Mouse (Mus musculus): ENCODE measurements around the gene Slbp.

The Slbp gene

DNA sequence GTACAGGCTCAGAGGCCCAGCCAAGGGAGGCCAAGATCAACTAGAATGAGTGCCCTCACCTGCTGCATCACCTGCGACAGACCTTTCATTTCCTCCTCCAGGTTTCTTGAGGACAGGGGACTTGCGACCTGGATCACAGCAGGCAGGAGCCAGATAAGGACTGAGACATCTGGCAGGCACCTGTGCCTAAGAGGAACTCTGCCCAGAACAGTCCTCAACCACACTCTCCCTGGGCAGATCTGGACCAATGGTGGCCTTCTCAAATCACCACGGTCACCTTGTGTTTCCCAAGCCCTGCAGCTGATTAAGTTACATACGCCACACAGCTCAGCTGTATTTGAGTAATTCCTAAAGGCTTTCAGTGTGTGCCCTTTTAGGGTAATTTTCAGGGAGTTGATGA is 21.8 kb downstream of the Slbp start:
- DNase-seq (ENCODE audit: low spot score in 2 of 2): no peak

DNA sequence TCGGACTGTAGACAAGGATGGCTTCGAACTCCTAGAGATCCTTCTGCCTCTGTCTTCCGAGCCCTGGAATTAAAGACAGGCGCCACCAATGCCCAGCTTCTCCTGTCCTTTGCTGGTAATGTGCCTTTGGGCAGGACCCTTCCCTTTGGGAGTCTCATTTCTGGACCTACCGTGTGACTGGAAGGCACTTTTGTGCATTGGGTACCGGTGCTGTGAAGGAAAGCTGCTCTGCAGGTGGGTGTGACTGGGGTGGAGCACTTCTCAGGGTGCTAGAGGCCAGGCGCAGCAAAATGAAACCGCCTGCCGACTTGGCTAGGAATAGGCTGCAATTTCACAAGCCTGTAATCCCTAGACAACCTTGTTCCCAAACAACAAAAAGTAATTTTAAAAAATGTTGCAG is 22.3 kb downstream of the Slbp start:
- peak; percentile 45 to 53 for DNase-seq (ENCODE audit: low spot score in 2 of 2)

DNA sequence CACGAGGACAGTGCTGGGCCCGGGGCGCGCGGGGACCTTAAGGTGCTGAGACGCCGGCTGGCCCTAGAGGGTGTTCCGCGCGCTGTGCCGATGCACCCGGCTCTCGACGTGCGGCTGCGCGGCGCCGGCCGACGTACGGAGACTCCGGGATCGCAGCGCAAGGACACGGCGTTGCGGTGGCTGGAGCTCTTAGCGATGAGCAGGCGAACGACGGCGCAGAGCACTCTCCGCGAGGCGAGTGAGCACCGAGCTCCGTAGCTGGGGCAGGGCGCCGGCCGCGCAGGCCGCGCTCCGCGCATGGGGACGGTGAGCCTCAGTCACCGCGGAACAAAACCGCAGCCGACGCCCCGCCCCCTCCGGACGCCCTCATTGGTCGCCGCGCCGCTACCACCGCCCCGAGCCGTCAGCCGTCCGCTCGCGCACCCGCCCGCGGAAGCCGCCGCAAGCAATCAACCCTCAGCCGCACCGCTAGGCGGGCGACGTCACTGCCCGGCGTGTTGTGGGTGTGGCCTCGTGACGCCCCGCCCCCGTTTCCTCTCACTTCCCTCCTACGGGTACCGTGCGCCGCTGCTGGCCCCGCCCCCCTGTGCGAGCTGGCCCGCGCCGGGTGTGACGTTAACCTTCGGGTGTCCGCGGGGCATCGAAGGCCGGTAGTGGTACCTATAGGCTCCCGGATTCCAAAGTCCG is 22.9 kb downstream of the Slbp start, which contains the start of the genes Fam53a and Gm9903:
Gene Fam53a (minus strand): TSS at position 335 of the 687 bp plus-strand sequence.
Gene Gm9903 (plus strand): TSS at position 625 of the 687 bp plus-strand sequence.
- DNase-seq (ENCODE audit: low spot score in 2 of 2): peak; percentile 100

DNA sequence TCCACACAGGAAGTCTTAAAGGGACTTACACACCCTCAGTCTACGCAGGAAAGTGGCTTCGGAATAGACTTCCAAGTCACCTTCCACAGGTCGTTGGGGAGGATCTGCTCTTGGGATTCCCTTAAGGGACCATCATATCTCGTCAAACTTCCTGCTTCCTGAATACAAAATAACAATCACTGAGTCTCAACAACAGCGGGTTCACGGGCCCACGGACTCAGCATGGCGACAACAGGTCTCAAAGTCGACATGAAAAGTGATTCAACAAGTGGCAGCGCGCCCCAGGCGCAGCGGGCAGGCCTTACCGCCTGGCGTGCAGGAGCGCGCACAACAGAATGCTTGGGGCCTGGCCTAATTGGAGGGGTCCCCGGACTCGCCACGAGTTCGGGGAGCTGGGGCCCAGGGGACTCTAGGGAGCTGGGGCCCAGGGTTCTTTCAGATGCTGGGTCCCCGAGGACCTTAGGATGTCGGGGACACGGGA is 23.5 kb downstream of the Slbp start:
- DNase-seq (ENCODE audit: low spot score in 2 of 2): peak in 1 of 2 experiments; percentile 57

DNA sequence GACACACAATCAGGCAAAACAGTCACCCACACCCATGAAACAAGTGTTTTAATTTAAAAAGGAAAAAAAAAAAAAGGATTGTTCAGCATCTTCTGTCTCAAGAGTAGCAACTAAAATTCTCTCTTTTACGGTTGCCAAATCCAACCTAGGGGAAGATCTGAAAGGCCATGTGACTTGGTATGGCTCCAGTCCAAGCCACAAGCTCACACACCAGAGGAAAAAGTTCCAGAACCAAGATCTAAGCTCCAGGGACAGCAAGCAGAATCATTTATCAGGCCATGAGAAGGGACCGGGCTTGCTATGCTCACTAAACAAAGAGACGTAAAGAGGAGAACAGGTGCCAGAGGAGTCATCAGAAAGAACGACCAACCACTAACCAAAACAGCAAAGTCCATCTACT is 24.4 kb downstream of the Slbp start:
- DNase-seq (ENCODE audit: low spot score in 2 of 2): no peak

DNA sequence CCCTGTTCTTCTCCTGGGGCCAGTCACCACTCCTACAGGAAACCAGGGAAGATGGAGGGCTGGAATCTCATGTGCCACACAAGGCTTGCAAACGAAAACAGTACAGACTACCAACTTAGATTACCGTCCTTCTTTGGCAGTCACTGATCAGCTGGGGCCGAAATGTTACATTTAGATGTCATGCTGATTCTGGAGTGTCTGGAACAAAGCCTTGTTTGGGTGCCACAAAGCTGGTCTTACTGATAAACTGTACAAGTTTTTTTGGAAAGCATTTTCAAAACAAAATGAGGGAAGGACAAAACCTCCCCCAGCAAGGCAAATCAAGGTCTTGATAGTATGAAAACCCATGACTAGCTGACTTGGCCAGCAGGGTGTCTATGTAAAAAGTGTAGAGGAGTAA is 28.6 kb downstream of the Slbp start:
- DNase-seq (ENCODE audit: low spot score in 2 of 2): no peak

DNA sequence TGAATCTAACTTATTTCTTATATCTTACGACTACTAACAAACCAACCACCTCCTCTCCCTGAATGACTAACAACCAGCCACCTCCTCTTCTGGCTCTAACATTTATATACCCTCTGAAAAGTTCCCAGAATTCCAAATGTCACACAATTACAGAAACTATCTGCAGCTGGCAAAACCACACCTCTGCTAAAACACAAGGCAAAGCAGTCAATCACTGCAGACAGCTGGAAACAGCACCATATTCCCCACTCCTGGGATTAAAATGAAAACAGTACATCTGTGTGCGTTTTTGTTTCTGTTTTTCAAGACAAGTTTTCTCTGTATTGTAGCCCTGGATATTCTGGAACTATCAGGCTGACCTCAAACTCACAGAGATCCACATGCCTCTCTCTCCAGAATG is 29.7 kb downstream of the Slbp start:
- no peak for DNase-seq (ENCODE audit: low spot score in 2 of 2)

DNA sequence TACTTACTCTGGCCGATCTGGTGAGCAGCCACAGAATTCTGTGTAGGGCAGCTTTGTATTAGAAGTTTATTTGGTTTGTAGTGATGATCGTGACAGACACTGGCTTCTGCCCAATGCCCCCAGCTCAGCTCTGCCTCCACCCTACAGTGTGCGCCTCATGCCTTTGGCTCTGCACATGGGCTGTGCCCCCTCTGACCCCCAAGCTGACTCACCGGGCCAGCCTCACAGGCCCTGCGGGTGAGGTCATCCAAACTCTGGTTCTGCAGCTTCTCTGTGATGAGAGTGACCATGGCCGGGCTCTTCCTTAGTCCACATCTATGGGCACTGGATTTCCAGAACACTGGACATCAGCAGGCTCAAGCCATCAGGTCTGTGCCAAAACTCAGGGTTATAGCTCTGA is 38.0 kb downstream of the Slbp start:
- no peak for DNase-seq (ENCODE audit: low spot score in 2 of 2)

DNA sequence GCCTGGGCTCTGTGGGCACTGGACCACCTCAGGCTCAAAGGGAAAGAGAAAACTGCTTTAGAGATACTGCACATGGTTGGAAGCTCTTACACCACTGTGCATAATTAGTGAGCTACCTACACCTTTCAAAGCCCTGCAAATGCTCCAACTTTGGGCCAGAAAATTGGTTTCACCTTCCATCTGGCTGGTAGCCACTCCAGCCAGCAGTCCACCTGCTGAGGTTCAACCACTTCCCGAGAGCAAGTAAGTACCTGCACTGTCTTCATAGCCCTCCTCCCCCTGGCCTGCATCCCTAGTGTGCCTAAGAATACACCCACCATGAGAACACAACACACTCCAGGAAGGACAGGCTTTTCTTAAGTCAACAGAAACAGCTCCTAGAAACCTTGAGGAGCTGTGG is 40.6 kb downstream of the Slbp start:
- no peak for DNase-seq (ENCODE audit: low spot score in 2 of 2)

DNA sequence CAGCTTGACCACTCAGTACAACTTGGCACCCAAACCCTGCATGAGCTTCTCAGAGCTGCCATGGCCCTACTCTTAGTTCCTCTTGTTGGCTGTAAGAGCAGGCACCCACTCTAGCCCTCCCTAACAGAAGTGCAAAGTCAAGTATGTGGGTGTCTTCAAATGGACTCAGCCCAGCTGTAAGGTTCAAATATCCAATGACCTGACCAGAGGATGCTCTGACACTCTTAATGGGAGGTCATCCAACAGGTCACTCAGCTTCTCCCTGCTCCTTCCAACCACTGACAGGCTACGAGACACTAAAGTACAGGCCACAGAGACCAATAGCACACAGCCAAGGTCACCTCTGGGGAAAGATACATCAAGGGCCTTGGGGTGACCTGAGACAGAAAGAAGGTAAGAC is 43.1 kb downstream of the Slbp start:
- no peak for DNase-seq (ENCODE audit: low spot score in 2 of 2)

DNA sequence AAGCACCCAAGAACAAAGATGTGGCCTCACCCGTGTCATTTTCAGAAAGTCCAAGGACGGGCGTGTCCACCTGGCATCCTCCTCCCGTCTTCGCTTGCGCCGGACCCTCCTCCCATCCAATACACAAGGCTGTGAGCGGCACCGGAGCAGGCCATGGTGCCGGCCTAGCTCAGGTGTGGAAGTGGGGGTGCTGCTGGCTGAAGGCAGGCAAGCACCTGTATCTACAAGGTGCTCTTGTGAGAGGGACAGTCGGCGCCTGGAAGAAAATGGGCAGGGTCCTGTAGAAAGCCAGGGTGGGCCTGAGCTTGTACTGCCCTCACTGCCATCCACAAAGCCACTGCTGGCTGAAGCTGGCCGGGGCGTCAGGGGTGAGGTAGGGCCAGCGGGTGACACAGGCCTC is 44.9 kb downstream of the Slbp start:
- no peak for DNase-seq (ENCODE audit: low spot score in 2 of 2)

DNA sequence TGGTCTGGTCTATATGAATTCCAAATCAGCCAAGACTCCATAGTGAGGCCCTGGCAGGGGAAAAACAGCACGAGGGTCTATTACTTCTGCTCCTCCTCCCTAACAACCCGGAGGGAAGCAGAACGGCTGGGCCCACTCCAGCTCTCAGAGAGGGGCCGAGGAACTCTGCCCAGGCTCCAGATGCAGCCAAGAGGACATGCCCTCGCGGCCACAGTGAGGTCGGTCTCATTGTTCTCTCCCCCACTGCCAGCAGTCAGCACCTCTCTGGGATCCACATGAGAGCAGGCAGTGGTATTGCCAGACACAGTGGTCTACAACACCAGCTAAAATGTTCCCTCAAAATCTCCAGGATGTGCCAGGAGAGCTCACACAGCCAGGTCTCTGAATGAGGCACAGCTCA is 45.7 kb downstream of the Slbp start:
- DNase-seq (ENCODE audit: low spot score in 2 of 2): no peak

DNA sequence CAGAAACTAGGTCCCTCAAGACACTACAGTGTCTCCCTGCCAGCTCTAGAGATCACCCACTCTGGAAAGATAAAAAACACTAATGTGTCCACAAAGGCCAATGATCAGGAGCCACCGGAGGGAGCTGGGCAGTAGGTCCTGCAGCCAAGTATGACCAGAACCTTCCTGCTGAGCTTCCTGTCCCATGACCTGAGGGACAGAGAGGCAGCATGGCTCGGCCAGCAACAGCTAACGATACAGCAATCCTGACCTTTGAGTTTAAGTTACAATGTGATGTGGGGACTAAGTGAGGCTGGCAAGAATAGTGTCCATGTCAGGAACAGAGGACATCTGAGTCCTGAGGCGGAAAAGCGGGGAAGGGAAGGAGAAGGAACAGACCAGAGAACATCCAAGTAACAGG is 47.1 kb downstream of the Slbp start:
- no peak for DNase-seq (ENCODE audit: low spot score in 2 of 2)

DNA sequence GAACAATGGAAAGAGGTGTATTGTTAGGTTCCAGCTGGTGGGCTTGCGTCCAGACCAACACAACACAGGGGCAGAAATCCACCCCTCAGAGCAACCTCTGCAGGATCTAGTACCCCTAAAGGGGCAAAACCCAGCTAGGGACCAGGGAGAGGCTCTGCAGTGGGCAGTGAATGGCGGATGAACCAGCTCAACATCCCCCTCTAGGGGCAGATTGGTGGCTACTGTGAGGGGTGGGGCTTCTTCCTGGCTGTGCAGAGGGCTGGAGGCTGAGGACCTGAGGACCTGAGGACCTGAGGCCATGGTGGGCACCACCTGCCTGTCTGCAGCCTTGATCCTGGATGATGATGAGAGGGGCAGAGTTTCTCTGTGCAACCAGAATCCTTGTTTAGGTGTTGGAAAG is 58.8 kb downstream of the Slbp start:
- no peak for DNase-seq (ENCODE audit: low spot score in 2 of 2)

DNA sequence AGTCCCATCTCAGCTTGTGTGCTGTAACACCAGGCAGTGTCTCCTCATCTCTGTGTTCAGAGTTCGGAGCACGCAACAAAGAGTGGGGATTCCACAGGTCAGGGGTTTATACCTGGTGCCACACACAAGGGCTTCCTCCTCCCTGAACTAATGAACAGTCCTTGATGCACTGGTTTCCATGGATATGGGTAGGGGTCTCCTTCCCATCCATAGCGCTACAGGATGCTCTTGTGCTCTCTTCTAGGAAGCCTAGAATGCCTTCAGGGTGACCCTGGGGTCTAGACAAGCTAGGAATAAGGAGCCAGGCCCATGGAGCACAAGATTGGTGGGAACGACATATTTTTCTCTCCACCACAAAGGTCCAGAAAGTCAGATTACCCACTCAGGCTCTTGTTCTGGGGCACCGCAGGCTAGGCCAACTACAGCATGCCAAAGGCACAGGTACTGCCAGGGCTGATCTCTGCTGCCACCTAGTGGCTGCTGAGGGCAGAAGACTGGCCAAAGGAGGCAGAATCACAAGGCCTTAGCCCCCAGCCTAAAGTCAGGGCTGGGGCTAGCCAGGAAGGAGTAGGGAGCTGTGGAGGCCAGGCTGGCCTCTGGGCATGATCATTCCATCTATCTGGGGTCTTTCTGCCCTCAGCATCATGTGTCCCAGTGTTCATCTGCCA is 63.0 kb downstream of the Slbp start:
- peak; percentile 36 to 41 for DNase-seq (ENCODE audit: low spot score in 2 of 2)

DNA sequence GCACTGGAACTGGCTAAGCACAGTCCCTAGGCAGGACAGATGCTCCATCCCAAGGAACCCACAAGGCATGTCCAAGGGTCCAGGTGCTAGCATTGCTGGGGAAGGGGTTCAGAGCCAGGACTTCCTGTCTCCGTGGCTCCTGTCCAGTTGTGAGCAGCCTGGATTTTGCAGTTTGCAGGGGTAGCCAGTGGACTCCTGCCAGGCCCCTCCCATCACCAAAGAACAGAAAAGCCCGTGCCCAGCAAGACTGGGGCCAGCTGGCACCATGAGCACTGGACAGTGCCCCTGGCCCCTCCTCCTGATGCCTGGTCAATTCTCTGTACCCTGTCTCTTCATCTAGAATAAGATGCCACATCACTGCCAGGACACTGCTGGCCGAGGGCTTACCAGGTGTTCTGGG is 64.3 kb downstream of the Slbp start:
- no peak for DNase-seq (ENCODE audit: low spot score in 2 of 2)

DNA sequence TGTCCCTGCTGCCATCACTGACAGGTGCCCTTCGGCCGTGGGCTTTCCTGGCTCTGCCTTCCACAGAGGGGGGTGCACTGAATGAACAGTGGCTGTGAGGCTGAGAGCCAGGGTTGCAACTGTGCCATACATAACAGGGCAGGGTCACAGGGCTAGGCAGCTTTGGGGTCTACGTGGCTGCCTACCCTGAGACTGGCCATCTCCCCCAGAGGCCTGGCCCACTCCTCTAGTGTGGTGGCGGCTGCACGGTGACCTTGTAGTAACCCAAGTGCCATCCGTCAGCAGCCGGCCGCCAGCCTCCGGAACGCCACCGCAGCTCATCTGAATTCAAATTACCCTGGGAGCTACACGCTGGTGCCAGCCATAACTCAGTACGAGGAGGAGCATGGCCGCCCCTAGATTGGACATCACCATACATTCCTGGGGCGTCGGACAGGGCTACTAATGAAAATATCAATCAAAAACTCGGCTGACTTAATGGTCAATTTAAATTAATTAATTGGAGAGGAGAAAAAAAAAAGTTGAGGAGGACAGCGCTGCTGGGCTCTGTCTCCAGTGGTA is 64.8 kb downstream of the Slbp start:
- DNase-seq (ENCODE audit: low spot score in 2 of 2): no peak

Data from spleen, postnatal 36 days (tissue).